Mouse (Mus musculus) heart, adult 2 months (tissue): ENCODE results near the gene Bcas1.

Source experiments
- CTCF ChIP-seq: fragments of 200-600 bp; IDR thresholded peaks from 2 replicates; pipeline ENCODE4 v1.8.1; 2022; ENCODE audit warnings: antibody characterized with exemption, mild to moderate bottlenecking, moderate library complexity
- POLR2A ChIP-seq: fragments of 200-500 bp; IDR thresholded peaks from 2 replicates; pipeline ENCODE4 v1.6.1; 2011; ENCODE audit warnings: mild to moderate bottlenecking, low read depth, low read length, control low read depth; ENCODE audit not compliant: insufficient read depth

- TF ChIP-seq CTCF, result peak; percentile 99; the same call in 1 of the 2 replicates
- TF ChIP-seq POLR2A, result no peak
Observed at GRCm38 (mm10) chr2:170401211-170401799, 26.3 kb downstream of the Bcas1 start.
